Mouse (Mus musculus) spleen, adult 12 weeks (tissue): ENCODE measurements around the gene Pilra.
"Not testable (repeated sequence)": the region's sequence is repeated elsewhere in the genome, so short reads cannot be mapped to it uniquely, and the experiment has no call there.

Source experiments
- DNase-seq: peaks from one replicate; pipeline ENCODE4 v3.0.0; 2022; ENCODE audit warnings: low spot score

The Pilra gene

GRCm38 (mm10) chr5:137835966-137836520 is at the start of gene Pilra:
Gene Pilra (minus strand): TSS chr5:137836281.
- not testable (repeated sequence) for DNase-seq

GRCm38 (mm10) chr5:137883345-137883744 is 47.3 kb upstream of the Pilra start:
- DNase-seq: no peak

- DNase-seq: no peak
These were observed 46.8 kb upstream of the Pilra start for GRCm38 (mm10) chr5:137882922-137883321.

- no peak for DNase-seq
These were observed 41.8 kb upstream of the Pilra start for GRCm38 (mm10) chr5:137877860-137878259.

DNA sequence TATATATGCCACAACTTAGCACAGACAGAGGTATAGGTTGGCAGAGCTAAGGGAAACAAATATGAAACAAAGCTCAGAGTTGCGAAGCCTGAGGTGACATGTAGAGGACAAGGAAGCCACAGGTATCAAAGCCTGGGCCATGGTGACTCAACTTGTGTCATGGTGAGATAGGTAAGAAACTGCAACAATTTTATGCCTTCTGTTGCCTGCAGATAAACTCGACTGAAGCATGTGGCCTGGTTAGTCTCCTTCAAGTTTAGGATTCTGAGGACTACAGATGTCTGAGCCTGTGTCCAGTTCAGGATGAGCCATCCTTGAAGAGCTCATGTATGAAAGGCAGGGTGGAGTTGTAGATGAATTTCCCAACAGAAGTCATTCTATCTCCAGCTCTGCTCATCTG is 39.0 kb upstream of the Pilra start:
- no peak for DNase-seq

- not testable (repeated sequence) for DNase-seq
These were observed 36.3 kb upstream of the Pilra start for GRCm38 (mm10) chr5:137872381-137872702.

GRCm38 (mm10) chr5:137871644-137872380 is 35.7 kb upstream of the Pilra start, which contains the start of gene Pilrb2:
Gene Pilrb2 (minus strand): TSS chr5:137871815.
- not testable (repeated sequence) for DNase-seq

DNA sequence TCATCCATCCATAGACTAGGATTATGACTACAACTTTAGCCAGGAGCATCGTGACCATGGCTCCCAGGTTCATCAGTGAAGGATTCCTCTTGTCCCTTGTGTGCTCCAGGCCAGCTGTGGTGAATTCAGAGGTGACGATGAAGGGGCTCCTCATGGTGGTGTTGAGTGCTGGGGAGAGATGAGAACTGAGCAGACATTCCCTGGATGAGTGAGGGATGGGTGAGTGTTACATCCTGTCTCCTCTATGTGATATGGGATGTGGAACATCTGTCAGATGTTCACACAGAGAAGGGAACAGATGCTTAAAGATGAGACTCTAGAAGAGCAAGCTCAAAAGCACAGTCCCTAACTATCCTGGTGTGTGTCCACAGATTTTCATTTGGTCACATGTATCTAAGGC is 32.5 kb upstream of the Pilra start:
- not testable (repeated sequence) for DNase-seq

GRCm38 (mm10) chr5:137864008-137864407 is 27.9 kb upstream of the Pilra start:
- not testable (repeated sequence) for DNase-seq

DNA sequence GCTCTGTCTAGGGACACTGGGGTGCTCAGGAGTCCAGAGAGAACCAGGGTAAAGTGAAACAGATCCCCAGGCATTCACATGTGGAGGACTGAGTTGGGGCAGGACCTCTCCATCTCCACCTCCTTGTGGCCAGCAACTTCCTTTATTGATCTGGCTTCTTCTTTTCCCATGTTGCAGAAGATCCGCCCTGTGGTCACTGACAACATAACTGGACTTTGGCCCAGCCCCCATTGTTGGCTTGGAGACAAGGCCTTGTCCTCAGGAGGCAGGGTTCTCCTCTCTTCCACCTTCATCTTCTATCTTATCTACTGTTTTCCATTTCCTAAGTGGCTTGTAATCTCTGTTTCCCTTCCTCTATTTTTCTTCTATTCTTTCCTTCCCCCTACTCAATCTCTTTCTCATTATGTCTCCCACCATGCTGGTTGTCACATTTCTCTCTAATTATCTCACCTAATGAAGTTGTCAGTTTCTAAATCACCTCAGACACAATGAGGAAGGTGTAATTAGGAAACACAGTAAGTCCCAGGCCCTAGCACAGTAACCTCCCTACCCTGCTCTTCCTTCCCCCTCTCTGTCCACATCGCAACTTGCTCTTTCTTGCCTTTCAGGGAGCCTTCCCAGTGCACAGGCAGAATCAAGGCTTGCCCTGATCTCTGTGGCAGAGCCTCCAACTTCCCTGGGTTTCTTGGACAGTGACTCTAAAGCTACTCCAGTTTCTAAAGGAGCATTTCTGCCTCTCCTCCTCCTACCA is 22.1 kb upstream of the Pilra start, which contains the start of gene Pilrb1:
Gene Pilrb1, minus strand, starts transcription at position 147 of the 751 bp plus-strand sequence.
- not testable (repeated sequence) for DNase-seq

GRCm38 (mm10) chr5:137856870-137857269 is 20.8 kb upstream of the Pilra start:
- not testable (repeated sequence) for DNase-seq

- DNase-seq: not testable (repeated sequence)
These were observed 18.8 kb upstream of the Pilra start for GRCm38 (mm10) chr5:137854907-137855306.

- not testable (repeated sequence) for DNase-seq
These were observed 14.2 kb upstream of the Pilra start for GRCm38 (mm10) chr5:137850313-137850712.

DNA sequence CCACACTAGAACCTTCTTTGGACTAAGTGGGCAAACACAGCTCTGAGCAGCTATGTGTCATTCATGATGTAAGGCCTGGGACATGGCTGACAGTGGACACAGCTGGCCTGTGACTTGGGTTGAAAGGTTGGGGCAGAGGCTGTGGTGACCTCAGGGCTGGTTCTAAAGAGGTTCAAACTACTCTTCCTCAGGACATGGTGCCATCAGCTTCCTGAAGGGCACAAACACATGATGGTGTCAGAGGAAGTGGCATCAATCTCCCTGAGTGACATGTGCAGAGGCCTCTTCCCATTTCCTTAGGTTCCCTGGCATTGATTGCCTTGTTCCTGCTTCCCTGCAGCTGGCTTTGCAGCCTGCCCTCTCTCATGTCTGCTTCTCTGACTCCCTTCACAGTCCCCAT is 1.0 kb upstream of the Pilra start:
- not testable (repeated sequence) for DNase-seq

GRCm38 (mm10) chr5:137836611-137837010 is 530 bp upstream of the Pilra start:
- DNase-seq: no peak

- DNase-seq: no peak
These were observed 2.6 kb downstream of the Pilra start for GRCm38 (mm10) chr5:137833500-137833899.

DNA sequence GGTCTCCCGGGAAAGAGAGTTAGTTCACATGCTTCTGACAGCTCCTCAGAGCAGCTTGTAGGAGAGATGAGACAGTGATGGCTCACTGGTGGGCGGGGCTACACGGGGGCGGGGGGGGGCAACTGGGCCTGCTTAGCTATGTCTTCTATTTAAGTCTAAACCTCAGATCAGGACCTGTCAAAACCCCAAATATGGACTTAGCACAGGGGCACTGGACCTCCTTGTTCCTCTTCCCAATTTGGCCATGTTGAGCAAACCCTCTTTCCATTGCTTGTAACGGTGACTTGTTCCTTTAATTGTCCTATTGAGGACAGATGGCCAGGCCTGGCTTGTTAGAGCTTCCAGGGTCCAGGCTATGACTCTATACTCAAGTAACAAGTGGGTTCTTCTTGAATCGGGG is 4.6 kb downstream of the Pilra start:
- DNase-seq: no peak

- DNase-seq: no peak
These were observed 5.0 kb downstream of the Pilra start for GRCm38 (mm10) chr5:137831106-137831505.

DNA sequence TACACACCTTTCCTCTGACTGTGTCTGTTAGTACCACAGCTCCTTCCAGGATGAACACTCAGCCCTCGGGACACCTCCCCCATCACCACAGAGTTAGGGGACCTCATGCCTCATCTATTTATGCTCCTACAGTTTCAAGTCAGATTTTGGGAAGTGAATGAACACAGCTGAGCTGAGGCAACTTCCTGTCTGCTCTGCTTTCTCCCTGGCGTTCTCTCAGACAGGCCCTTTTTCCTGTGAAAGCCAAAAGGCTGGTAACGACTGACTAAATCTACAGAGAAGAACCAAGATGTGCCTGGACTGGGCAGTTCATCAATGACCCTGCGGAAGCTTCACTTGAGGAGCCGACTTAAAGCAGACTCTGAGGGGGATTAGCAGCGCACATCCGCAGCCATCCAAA is 5.8 kb downstream of the Pilra start:
- no peak for DNase-seq

- no peak for DNase-seq
These were observed 7.4 kb downstream of the Pilra start for GRCm38 (mm10) chr5:137828694-137829093.

DNA sequence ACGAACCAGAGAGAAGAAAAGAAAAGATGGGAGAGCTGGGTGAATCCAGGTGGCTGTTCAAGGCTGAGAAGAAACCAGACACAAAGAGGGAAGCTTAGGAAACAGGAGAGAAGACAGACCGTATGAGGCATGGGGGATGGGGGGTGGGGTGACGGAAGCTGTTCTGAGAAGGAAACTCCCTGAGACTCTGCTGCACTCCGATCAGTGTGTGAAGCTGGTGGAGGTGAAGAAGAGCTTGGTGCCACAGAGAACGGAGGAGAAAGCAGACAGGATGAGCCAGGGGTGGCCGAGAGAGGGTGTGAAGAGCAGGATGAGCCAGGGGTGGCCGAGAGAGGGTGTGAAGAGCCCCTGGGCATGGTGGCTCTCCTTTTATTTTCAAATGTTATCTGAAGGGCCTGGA is 9.7 kb downstream of the Pilra start:
- no peak for DNase-seq

GRCm38 (mm10) chr5:137825971-137826370 is 10.1 kb downstream of the Pilra start:
- no peak for DNase-seq

GRCm38 (mm10) chr5:137825030-137825429 is 11.1 kb downstream of the Pilra start:
- DNase-seq: no peak
